Mouse (Mus musculus) heart, embryonic 16.5 days (tissue): Measurements from ENCODE around the gene Hoxa4. TPM values are rescaled to one million over a fixed set of nuclear protein-coding genes. Genes with fewer than 3 reads are reported as not detected.

Experiments
- ATAC-seq: fragments of 200-750 bp; cut with Nextera tagmentation; replicated peaks from 2 replicates; pipeline ENCODE4 v1.8.0; 2017; ENCODE audit warnings: moderate number of reproducible peaks; ENCODE audit not compliant: insufficient read depth, low FRiP score; ENCODE audit errors: extremely low read depth
- H3K27ac ChIP-seq: fragments of 300-500 bp; sonication (generic); 2 replicates; pipeline ENCODE4 v1.5.1; 2014; ENCODE audit warnings: mild to moderate bottlenecking, low read length, control low read depth, moderate library complexity
- H3K27me3 ChIP-seq: fragments of 300-500 bp; sonication (generic); 2 replicates; pipeline ENCODE4 v1.6.1; 2014; ENCODE audit warnings: low read length, mixed read lengths; ENCODE audit not compliant: control insufficient read depth, insufficient read depth
- H3K36me3 ChIP-seq: fragments of 300-500 bp; sonication (generic); 2 replicates; pipeline ENCODE4 v1.6.1; 2014; ENCODE audit not compliant: control insufficient read depth, insufficient read depth
- H3K4me1 ChIP-seq: fragments of 300-500 bp; sonication (generic); 2 replicates; pipeline ENCODE4 v1.6.1; 2014; ENCODE audit warnings: low read length, mixed read lengths; ENCODE audit not compliant: control insufficient read depth, insufficient read depth
- H3K4me2 ChIP-seq: fragments of 300-500 bp; sonication (generic); 2 replicates; pipeline ENCODE4 v1.6.1; 2014; ENCODE audit warnings: low read depth, mild to moderate bottlenecking, control low read depth, low read length
- H3K4me3 ChIP-seq: fragments of 300-500 bp; sonication (generic); 2 replicates; pipeline ENCODE4 v1.5.1; 2014; ENCODE audit warnings: mild to moderate bottlenecking, control low read depth, low read length
- H3K9ac ChIP-seq: fragments of 300-500 bp; sonication (generic); 2 replicates; pipeline ENCODE4 v1.6.1; 2014; ENCODE audit warnings: low read length, control low read depth
- H3K9me3 ChIP-seq: fragments of 300-500 bp; sonication (generic); replicated peaks from 2 replicates; pipeline ENCODE4 v1.6.1; 2016; ENCODE audit warnings: low read length; ENCODE audit not compliant: control insufficient read depth
- WGBS: fragments of 180-500 bp; shearing (Covaris S2); extraction: QIAGEN DNeasy Blood & Tissue Kit; methylation state at CpG from one replicate; pipeline ENCODE4 v1.1.7; 2014; 5-methylcytosine and 5-hydroxymethylcytosine counted together
- polyA plus RNA-seq: library from polyadenylated mRNA; unstranded; fragments of >200 nt; fragmentation: Nextera tagmentation; extraction: Ambion mirVana; gene quantifications from 2 replicates; pipeline ENCODE4 v1.2.1, GENCODE M21; 2015

Hoxa4 gene
- polyA plus RNA-seq, 1 experiment from 2014 or later: not detected

DNA sequence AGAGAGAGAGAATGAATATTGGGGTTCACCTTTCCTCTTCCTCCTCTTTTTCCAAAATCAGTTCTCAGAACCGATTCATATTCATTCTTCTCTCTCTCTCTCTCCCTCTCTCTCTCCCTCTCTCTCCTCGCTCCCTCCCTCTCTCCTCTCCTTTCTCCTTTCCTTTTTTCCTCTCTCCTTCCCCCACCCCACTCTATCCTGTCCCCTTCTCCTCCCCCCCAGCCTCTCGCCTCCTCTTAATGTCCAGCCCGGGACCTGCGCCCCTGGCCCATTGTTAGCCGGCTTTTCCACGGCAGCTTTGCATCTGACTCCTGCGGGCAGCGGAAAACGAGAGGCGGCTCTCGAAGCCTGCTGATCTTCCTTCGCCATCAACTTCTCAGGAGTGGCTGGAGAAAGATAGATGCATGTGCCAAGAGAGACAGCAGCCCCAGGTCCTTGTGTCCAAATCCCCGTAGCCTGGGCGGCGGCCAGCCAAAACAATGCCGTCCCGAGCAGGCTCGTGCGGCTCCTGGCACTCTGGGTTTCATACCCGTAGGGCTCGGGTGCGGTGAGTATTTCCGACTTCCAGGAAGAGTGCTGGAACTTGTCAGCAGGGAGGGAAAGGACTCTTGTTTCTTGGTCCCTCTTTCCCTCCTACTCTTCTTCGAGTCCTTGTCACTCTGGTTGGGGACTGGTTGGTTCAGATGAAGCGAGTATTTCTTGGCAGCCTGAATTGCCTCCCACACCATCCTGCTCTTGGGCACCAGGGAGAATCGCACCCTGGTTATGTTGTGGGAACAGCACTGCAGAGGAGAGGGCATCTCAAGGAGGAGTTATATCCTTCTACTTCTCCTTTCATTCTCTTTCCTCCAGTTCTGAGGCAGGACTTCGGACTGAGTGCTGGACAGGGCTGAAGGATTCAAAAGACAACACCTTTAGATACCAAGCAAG, 25.8 kb downstream of the Hoxa4 start:
- H3K4me2 ChIP-seq: peak overlapping the region; percentile 45
- peak overlapping the region; percentile 47 for H3K27ac ChIP-seq
- no peaks in the 10 kb centered on the region for H3K4me1 ChIP-seq
- WGBS: 4% methylated on average over 28 of the region's 28 CpGs
- no peak for ATAC-seq
- peak overlapping the region; percentile 18; the same call in 1 of the 2 replicates for H3K9ac ChIP-seq
- no peaks in the 10 kb centered on the region for H3K36me3 ChIP-seq
- no peaks in the 10 kb centered on the region for H3K9me3 ChIP-seq
- H3K27me3 ChIP-seq: peaks cover 78% of the 10 kb centered on the region
- peak overlapping the region; percentile 35 for H3K4me3 ChIP-seq

DNA sequence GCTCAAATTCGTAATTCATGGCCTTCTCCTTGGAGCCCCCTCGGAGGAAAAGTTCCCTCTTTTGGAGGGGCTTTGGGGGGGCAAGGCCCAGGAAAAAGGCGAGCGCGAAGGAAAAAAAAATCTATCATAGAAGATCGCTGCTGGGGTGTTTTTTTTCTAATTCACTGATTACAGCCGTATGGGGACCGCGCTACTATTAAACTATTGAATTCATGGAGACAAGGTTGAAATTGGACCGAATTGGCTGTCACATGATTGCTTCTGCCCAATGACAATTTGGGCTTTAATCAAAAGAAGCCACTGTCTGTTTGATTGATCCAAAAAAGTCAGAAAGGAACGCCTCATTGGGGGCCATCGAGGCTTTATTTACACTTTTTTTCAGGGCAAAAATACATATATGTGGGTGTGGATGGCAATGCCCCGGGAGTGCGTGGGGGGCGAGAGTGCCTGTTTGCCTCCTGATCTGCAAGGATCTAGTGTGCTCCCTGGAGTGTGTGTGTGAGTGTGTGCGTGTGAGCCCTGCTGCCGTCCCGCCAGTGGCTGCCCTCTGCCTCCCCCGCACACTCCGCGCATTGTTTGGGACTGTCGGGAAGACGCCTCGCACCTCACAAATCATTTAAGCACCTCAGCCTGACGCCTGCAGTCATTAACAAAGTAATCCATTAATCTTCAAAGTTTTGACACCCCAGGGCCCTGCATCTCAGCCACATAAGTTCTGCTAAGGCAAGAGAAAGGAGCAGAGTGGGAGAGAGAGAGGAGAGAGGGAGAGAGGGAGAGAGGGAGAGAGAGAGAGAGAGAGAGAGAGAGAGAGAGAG, 26.7 kb downstream of the Hoxa4 start, which contains the start of gene Hoxa2:
Gene Hoxa2 (minus strand): TSS at position 206 of the 815 bp plus-strand sequence.
- WGBS: 2% methylated on average over 25 of the region's 25 CpGs

DNA sequence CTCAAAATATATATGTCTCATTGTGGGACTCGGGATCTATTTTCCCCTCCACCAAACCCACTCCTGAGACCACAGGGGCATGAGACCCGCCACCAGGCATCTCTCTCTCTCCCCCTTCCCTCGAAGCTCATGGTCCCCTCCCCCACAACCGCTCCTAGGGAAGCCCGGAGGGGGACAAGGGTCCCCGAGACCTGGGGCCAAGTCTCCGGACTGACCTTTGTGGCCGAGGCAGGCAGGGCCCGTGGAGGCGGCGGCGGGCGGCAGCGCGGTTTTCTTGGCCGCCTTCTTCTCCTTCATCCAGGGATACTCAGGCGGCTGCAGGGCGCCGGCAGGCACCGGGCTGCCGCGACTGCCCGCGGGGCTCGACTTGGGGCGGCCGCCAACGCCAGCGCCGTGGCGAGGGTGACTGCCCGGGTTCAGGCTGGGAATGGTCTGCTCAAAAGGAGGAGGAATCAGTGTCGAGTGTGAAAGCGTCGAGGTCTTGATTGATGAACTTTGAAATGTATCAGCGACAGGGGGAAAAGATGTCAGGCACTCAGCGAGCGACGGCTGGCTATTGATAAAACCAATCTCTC, 27.4 kb downstream of the Hoxa4 start:
- Histone ChIP-seq H3K9ac (peak overlapping the region; percentile 62), H3K9me3 (no peaks in the 10 kb centered on the region), H3K27me3 (peaks cover 76% of the 10 kb centered on the region), H3K36me3 (no peaks in the 10 kb centered on the region), H3K27ac (peak overlapping the region; percentile 58), H3K4me1 (peaks cover 4% of the 10 kb centered on the region; the same call in 1 of the 2 replicates), H3K4me3 (peak overlapping the region; percentile 45), H3K4me2 (peak overlapping the region; percentile 45)
- 2% methylated on average over 39 of the region's 39 CpGs for WGBS
- ATAC-seq: no peak

More for the DNA sequence above, 26.7 kb downstream of the Hoxa4 start, which contains the start of gene Hoxa2:
- no peaks in the 10 kb centered on the region for H3K9me3 ChIP-seq
- peak within 1 kb of the TSS; percentile 61 for H3K27ac ChIP-seq
- ATAC-seq: no peak
- H3K4me1 ChIP-seq: 0 out of 2 replicates have a peak, but pooled peaks cover 2% of the 10 kb centered on the region
- H3K9ac ChIP-seq: peak within 1 kb of the TSS; percentile 62
- H3K4me3 ChIP-seq: peak within 1 kb of the TSS; percentile 45
- H3K4me2 ChIP-seq: peak within 1 kb of the TSS; percentile 45
- H3K36me3 ChIP-seq: no peaks in the 10 kb centered on the region
- peaks cover 76% of the 10 kb centered on the region for H3K27me3 ChIP-seq

DNA sequence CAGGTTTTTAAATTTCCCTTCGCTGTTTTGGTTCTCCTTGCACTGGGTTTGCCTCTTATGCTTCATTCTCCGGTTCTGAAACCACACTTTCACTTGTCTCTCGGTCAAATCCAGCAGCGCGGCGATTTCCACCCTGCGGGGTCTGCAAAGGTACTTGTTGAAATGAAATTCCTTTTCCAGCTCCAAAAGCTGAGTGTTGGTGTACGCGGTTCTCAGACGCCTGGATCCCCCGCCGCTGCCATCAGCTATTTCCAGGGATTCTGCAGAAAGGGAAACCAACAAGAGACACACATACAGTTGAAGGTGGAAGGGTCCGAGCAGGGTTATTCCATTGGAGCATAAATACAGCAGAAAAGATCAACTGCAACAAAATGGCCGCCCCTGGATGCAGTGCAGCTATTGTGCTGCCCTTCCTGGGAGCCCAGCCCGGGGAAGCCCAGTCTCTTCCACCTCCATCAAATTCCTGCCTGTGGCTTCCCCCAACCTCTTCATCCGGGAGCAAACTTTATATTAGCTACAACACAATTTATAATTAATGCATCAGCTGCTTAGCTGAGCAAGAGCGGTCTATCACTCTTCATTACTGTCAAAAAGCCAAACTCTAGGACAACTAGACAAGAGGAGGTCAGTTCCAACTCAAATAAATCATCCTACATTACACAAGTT, 28.1 kb downstream of the Hoxa4 start:
- 10% methylated on average over 17 of the region's 17 CpGs for WGBS
- Histone ChIP-seq H3K9ac (peak overlapping the region; percentile 44; the same call in 1 of the 2 replicates), H3K36me3 (no peaks in the 10 kb centered on the region), H3K4me1 (peaks cover 7% of the 10 kb centered on the region; the same call in 1 of the 2 replicates), H3K9me3 (no peaks in the 10 kb centered on the region), H3K27me3 (peaks cover 79% of the 10 kb centered on the region), H3K27ac (peak overlapping the region; percentile 61), H3K4me2 (peak overlapping the region; percentile 36), H3K4me3 (peak overlapping the region; percentile 45)
- ATAC-seq: no peak

DNA sequence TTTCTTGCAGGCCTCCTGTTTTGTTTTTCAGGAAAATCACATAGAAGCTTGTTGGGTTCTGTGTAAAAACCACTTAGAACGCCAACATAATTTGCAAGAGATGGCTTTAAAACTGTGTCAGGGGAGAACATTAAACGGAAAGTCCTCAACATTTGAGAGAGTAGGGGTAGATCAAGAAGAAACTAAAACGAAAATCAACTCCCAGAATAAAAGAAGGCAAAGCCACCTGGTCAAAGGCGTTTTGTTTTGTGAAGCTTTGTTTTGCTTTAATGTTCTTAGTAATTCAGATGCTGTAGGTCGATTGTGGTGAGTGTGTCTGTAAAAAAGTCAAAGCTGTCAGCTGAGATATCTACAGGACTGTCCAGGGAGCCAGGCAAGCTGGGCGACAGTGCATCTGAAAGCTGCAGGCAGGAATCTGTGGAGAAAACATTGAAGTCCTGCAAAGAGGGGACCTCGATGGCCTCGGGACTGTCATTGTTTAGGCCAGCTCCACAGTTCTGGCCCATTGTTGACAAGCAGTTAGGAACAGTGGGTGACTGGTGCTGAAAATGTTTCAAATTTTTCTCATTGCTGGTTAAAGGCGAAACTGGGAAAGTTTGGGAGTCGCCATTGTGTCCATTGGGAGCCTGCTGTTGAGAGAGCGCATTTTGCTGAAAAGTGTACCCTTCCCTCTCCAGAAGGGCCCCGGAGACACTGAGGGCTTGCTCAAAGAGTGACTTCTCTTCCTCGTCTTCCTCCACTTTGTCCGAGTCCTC, 28.8 kb downstream of the Hoxa4 start:
- H3K36me3 ChIP-seq: no peaks in the 10 kb centered on the region
- no peaks in the 10 kb centered on the region for H3K9me3 ChIP-seq
- peaks cover 79% of the 10 kb centered on the region for H3K27me3 ChIP-seq
- peak overlapping the region; percentile 20; the same call in 1 of the 2 replicates for H3K9ac ChIP-seq
- peak overlapping the region; percentile 36 for H3K4me2 ChIP-seq
- peak overlapping the region; percentile 61 for H3K27ac ChIP-seq
- 16% methylated on average over 14 of the region's 14 CpGs for WGBS
- H3K4me1 ChIP-seq: peaks cover 10% of the 10 kb centered on the region
- peak overlapping the region; percentile 45 for H3K4me3 ChIP-seq
- no peak for ATAC-seq

DNA sequence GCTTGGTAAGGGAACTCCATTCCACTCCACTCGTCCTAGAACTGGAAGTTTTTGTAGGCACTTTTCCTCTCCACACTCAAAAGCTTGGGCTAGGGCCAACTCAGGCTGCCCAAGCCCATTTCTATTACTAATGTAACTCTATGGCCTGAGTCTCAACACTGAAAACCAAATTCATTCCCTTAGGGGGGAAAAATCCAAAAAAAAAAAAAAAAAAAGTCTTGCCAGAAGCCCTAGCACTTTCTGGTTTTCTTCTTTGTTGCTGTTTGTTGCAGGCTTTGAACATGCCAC, 29.5 kb downstream of the Hoxa4 start:
- H3K36me3 ChIP-seq: no peaks in the 10 kb centered on the region
- H3K9ac ChIP-seq: no peak overlapping the region
- no peak overlapping the region for H3K27ac ChIP-seq
- no peak overlapping the region for H3K4me3 ChIP-seq
- no peaks in the 10 kb centered on the region for H3K9me3 ChIP-seq
- peak overlapping the region; percentile 38; the same call in 1 of the 2 replicates for H3K4me2 ChIP-seq
- no peak for ATAC-seq
- peaks cover 80% of the 10 kb centered on the region for H3K27me3 ChIP-seq
- WGBS: 36% methylated on average over 1 of the region's 1 CpGs
- H3K4me1 ChIP-seq: peaks cover 10% of the 10 kb centered on the region

DNA sequence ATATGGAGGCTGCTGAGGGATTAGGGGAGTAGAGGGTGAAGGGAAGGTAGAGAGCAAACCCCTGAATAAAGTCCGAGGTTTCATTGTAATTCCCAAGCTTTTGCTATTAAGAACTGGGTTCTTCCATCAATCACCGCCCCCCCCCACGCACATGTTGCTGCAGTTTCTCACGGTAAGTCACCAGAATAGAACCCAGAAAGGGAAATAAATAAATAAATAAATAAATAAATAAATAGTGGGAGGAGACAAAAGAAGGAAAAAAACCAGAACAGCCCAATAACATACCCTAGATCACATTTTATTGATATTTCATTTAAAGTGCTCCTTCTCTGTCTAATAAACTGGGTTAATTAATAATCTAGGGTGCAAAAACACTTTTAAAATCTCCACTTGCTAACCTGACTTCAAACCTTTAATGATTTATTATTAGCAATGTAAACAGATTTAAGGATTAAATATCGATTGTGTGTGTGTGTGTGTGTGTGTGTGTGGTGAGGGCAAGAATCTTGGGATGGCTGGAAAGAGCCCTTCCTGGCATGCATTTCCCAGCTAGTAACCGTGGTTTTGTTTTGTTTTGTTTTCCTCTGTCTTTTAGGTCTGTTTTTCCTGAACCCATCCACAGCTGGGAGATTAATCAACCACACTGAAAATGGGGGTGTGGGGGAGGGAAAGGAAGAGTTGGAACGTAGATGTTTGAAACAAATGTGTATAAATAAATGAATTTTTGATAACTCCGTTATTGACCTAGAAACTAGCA, 30.0 kb downstream of the Hoxa4 start:
- Histone ChIP-seq H3K36me3 (no peaks in the 10 kb centered on the region), H3K4me3 (peak overlapping the region; percentile 8), H3K4me2 (peak overlapping the region; percentile 76; the same call in 1 of the 2 replicates), H3K9ac (no peak overlapping the region), H3K27me3 (peaks cover 81% of the 10 kb centered on the region), H3K4me1 (peaks cover 10% of the 10 kb centered on the region), H3K9me3 (no peaks in the 10 kb centered on the region), H3K27ac (peak overlapping the region; percentile 47; the same call in 1 of the 2 replicates)
- ATAC-seq: no peak
- WGBS: 18% methylated on average over 8 of the region's 8 CpGs
